Mouse (Mus musculus) common myeloid progenitor, adult 5-6 weeks (primary cell): ENCODE measurements around the gene Tbcb. TPM values are rescaled to one million over a fixed set of nuclear protein-coding genes. Genes with fewer than 3 reads are reported as not detected.
A peak's percentile ranks its signal among the peaks of the same experiment; 100 is the strongest.
"Not testable (repeated sequence)": the region's sequence is repeated elsewhere in the genome, so short reads cannot be mapped to it uniquely, and the experiment has no call there.

Experiments
- ATAC-seq: replicated peaks from 2 replicates; pipeline ENCODE4 v1.8.0; 2016; ENCODE audit warnings: low read depth, mild to moderate bottlenecking, moderate TSS enrichment, inconsistent platforms; ENCODE audit not compliant: poor library complexity, severe bottlenecking
- total RNA-seq: library from RNA; stranded (forward); fragments of 200-1000, 187-1606 nt; gene quantifications from 2 replicates; pipeline ENCODE4 v1.2.3, GENCODE M21; 2017

Tbcb gene
- total RNA-seq, 1 experiment from 2014 or later = 40.5 TPM

DNA sequence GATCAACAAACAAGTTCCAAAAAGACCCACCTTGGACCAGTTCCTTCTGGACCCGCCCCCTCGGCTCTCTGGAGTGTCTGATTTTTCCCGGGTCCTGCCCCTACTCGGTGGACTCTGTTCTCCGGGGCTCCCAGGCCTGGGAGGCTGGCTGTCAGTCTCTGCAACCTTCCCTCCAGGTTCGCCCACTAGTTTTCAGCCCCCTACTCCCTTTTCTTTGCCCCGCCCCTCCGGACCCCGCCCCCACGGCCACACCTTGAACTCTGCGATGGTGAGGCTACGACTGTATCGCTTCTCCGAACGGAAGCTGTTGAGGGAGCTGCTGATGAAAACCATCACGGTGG is 774 bp downstream of the Tbcb start:
- no peak for ATAC-seq

DNA sequence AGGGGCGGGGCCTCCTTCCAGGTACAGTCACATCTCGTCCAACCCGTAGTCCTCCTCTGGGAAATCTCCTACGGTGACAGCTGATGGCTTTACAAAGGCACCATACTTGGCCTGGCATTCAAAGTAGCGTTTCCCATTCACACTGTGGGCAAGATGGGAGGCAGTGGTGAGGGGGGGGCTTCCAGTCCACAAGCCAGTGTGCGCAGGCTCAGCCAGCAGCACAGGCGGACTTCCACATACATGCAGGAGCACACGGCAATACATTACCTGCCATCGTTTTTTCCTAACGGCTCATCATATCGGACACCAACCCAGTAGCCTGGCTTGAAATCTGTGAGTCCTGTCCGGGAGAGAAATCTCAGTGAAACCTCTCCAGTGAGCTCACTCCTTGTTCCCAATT is 7.9 kb downstream of the Tbcb start:
- no peak for ATAC-seq

DNA sequence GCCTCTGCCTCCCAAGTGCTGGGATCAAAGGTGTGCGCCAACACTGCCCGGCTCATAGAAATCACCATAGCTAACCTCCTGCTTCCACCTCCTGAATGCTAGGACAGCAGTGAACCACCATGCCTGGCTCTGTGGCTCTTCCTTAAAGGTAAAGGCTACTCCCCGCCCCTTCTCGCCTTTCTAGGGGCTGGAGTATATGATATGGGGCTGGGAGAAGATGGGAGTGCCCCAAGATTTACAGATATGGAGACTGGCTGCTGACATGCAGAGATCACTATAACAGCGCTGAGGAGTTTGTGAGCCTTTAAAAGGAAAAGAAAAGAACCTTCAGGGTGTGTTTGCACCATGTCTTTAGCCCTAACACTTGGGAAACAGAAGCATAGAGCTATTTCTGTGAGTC is 9.9 kb downstream of the Tbcb start:
- ATAC-seq = no peak

DNA sequence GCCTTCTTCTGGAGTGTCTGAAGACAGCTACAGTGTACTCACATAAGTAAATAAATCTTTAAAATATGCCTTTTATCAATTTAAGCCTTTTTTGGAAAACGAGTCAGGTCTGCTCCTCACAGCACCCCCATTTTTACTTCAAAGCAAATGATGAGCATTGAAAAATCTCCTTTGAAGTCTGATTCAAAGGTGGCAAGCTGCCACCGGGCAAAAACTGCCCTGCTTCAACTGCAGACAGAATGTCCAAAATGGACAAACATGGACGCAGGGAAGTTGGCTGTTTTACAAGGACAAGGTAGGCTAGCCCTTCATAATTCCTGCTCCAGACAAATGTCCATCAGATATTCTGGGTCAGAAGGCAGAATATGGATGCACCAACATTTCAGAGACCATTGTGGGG is 10.6 kb downstream of the Tbcb start:
- no peak for ATAC-seq

DNA sequence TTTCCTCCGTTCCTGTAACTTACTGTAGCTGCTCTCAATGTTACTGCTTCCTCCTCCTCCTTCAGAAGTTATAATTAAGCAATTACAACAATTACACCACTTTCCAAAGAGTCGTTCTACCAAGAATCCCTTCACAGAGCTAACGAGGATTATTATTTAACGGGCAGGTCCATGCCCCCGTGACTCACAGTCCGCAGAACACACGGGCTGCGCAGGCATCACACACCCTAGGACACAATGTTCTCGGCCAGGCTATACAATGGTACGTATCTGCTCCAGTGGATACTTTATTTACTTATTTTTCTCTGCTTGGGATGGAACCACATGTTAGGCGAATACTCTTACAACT is 12.1 kb downstream of the Tbcb start:
- ATAC-seq = peak; percentile 55

DNA sequence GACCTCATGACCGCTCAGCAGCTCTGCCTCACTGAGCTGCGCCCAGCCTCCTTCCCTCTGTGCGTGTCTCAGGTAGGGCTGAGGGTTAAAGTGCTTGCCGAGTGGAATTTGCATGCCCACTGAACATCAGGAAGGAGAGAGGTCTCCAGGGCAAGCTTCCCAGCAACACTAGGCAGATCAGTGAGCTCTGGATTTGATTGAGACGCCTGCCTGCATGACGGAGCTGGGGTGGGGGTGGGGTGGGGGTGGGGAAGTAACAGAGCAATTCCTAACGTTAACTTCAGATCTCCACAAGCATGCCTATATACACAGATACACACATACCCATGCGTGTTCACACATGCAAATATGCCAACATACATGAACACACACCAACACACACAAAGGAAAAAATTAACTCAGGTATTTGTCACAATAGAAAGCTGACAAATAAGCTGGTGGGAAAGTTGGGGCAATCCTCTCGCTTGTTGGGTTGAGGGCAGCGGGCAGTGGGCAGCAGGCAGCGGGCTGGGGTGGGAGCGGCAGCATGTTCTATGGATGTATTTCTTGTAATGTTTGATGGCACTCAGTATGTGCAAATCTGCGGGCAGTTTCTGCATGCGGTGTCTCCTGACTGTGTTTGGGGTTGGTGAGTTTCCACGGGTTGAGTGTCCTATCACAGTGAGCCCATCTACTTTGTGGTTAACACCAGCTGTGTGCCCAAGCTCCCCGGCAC is 12.6 kb downstream of the Tbcb start:
- ATAC-seq = peak; percentile 83

DNA sequence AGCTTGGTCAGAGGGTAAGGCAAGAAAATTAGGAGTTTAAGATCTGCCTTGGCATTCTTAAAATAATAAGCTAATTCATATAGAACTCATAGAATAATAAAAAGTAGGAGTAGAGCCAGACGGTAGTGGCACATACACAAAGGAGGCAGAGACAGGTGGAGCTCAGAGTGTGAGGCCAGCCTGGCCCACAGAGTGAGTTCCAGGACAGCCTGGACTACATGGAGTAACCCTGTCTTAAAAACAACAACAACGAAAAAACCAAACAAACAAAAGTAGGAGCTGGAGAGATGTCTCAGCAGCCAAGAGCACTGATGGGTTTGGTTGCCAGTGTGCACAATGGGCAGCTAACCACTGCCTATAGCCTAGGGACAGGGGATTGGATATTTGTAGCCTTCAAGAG is 14.8 kb downstream of the Tbcb start:
- no peak for ATAC-seq

- ATAC-seq = peak; percentile 78
Observed at GRCm38 (mm10) chr7:30216723-30217151, 15.3 kb downstream of the Tbcb start.

DNA sequence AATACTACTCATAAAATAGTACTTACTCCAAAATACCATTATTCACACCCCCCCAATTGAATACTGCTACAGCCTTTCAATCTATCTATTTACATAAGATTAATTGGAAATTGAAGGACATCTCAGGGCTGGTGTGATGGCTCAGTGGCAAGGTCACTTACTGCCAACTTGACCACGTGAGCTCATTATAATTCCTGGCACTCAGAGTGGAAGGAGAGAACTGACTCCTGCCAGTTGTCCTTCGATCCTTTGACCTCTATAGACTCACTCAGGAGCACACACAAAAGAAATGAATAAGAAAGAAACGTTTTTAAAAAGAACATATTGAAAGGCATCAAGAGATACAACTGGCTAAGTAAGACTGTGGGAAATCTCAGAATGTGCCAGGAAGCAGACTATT is 16.2 kb downstream of the Tbcb start:
- ATAC-seq = no peak

DNA sequence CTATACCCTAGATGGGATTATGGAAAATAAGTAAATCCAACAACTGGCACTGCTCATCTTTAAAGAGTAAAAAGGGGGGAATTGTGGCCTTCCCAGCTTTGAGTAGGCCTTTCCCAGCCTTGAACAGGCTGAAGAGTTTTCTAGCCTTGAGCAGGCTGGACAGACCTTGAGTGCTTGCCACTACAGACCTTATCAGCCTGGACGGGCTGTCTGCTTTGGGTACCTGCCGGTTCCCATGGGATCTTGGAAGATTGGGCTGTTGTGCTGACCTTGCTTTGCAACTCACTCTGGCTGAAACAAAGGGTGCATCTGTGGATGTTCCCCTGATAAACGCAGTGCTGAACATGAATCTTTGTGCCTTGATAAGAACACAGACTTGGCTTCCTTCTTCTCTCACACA is 18.2 kb downstream of the Tbcb start:
- no peak for ATAC-seq

DNA sequence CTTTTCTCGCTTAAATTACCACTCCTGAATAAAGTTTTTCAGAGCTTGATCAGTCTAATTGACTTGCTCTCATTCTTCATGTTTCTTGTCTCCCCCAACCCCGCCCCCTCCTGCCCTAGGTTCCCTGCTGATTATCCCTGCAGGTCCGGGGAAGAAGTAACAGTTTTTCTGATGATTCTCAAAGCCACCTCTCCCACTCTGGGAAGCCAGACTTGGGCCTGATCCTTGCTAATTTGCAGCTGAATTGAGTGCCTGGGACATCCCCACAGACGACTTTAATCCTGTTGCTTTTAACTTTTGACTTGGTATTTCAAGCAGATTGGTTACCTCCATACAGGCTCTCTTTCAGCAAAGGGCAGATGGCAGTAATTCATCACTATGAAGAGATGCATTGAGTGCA is 21.0 kb downstream of the Tbcb start:
- no peak for ATAC-seq

GRCm38 (mm10) chr7:30206364-30206763 is 25.7 kb downstream of the Tbcb start:
- not testable (repeated sequence) for ATAC-seq

DNA sequence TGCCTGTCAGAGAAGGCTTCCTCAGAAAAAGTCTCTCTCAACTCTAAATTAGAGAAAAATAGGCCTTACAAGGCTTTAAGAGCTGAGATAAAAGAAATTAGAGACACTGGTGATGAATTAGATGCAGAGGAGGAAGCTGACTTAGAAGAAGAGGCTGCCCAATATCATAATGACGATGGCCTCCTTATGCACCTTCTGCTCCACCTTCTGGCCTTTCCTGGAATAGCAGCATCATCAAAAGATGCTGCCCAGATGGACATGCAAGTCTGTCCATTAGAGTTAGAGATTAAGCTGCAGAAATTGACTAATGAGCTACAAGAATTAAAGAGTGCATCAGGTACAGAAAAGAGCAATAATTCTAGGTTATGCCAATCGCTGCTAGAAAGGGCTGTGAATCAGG is 26.7 kb downstream of the Tbcb start:
- peak; percentile 94 for ATAC-seq

- ATAC-seq = no peak
Observed at GRCm38 (mm10) chr7:30204380-30204779, 27.7 kb downstream of the Tbcb start.

DNA sequence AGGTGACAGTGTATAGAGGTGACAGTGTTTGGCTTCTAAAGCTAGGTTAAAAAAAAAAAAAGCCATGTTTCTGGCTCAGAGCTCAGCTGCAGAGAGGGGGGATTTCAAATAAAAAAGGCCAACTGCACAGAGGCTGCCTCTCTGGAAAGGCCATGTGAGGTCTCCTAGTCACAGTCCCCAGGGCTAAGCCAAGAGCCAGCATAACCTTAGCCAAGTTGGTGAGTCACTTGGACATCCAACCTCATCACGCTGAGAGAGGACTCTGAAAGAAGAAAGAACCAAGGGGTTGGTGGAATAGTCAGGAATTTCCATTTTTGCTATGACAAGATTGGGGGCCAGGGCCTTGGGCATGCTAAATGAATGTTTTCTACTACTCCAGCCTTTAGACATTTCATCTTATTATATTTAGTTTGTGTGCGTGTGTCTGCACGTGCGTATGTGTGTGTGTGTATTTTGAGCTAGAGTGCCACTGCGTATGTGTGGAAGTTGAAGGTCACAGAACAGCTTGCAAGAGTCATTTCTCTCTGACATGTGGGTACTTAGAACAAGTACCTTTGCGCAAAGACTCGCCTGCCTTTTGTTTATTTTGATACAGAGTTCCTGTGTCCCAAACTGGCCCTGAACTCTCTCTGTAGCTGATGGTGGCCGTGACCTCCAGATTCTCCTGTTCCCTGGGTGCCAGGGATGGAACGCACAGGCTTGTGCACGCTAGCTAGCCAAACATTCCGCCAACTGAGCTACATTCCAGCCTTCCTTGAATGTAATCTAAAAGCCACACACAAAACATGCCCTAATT is 29.0 kb downstream of the Tbcb start:
- ATAC-seq = no peak

- not testable (repeated sequence) for ATAC-seq
Observed at GRCm38 (mm10) chr7:30200661-30201060, 31.4 kb downstream of the Tbcb start.

- ATAC-seq = no peak
Observed at GRCm38 (mm10) chr7:30200200-30200599, 31.9 kb downstream of the Tbcb start.

DNA sequence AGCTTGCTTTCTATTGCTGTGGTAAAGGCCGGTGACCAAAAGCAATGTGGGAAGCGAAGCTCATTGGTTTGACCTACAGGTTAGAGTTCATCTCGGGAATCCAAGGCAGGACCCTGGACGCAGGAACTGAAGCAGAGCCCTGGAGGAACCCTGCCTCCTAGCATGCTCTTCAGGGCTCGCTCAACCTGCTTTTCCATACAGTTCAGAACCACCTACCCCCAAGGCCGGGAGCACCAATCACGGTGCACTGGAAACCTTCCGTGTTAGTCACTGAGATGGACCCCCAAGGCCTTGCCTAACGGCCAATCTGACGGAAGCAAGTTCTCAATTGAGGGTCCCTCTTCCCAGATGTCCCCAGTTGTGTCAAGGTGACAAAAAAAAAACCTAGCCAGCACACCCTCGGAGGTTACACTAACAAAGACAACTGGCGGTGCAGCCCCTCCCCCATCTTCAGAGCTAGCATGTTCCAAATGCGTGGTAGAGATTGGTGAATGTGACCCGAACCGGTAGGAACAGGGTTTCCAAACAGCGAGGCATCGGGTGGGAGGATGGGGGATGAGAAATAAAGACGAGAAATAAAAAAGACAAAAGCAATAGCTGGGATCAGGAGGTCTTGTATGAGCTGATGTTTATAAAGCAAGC is 32.5 kb downstream of the Tbcb start:
- no peak for ATAC-seq

DNA sequence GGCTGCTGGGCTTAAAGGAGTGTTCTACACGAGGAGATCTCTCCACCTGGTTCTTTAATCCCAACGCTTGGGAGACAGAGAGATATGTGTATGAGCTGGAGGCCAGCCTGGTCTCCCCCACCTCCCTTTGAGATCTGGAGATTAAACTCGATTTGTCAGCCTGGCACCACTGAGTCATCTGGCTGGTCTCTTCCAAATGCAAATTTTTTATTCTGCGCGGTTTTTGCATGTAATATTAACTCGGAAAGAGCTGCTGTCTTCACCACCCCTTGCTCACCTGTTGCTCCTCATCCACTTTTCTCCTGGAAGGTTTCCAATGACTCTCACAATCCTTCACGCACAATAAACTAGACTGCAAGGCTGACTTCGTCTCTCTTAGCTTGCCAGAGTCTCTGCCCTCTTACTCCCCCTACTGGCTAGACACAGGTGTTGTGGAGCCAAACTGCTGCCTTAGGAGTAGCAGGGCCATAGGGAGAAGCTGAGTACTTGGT is 33.5 kb downstream of the Tbcb start, which contains the start of gene Capns1:
TSS of gene Capns1 (minus strand) at position 331 of the 491 bp plus-strand sequence.
- ATAC-seq = peak; percentile 62

DNA sequence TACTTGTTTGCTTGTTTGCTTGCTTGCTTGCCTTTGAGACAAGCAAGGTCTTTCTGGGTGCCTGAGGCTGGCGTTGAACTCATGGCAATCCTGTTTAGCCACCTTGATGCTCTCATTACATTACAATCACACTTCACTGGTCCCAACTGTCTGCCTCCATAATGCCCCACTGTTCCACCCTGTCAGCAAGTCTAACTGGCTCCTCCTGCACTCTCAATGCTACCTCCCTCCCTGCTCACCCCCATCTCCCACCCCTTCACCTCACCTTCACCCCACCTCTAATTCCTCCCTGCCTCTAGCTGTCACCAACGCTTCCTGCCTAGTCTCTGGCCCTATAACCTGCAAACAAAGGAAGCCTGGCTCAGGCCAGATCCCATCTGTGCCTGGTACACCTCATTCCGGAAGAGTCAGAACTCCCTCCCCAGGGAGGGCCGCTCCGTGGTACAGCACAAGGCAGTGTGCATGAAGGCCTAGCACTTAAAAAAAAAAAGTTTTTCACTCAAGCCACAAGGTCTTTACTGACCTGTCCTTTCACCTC is 34.4 kb downstream of the Tbcb start:
- ATAC-seq = no peak

DNA sequence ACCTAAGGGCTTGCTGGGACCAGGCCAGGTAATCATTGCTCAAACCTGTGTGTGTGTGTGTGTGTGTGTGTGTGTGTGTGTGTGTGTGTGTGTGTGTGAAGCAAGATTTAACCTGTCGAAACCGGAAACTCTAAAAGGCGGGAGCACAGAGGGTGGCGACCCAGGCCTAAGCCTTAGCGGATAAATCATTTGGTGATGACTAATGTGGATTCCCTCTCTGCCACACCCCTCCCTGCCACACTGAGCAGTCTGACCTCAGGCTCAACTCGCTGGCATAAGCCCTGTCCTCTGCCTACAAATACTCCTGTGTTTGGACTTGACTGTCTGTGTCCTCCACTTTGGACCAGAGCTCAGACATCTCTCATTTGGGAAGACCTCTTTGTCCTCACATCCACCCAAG is 35.9 kb downstream of the Tbcb start:
- no peak for ATAC-seq
